Mouse (Mus musculus) cerebellum, postnatal 14 days (tissue): Measurements from ENCODE around the gene Hdac7.

Experiments used
- DNase-seq, 2 experiments: peaks; one replicate each; pipeline ENCODE4 v3.0.0; 2021; ENCODE audit warnings: mixed read lengths in 2 of 2

Hdac7 gene

GRCm38 (mm10) chr15:97766194-97766593 lies 78.1 kb downstream of the Hdac7 start:
- DNase-seq, result peak in 1 of 2 experiments; percentile 45

- DNase-seq, result no peak
Observed at GRCm38 (mm10) chr15:97765090-97765794, 79.1 kb downstream of the Hdac7 start.

DNA sequence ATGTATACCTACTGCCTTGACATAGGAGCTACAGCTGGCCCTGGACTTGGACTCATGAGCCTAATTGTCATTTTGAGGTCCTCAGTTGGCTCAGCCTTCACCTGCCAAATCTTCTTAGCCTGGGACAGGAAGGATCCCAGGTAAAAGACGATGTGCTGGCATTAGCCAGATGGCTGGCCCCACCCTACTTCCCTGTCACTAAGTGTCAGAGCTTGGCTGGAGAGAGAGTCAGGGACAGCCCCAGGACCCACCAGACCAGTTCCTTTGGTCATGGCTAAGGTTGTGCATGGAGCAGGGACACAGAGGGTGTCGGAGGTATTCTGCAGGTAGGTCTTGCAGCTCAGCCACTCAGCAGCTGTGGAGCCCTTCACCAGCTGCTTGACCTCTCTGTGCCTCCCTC lies 79.8 kb downstream of the Hdac7 start:
- DNase-seq, result no peak

DNA sequence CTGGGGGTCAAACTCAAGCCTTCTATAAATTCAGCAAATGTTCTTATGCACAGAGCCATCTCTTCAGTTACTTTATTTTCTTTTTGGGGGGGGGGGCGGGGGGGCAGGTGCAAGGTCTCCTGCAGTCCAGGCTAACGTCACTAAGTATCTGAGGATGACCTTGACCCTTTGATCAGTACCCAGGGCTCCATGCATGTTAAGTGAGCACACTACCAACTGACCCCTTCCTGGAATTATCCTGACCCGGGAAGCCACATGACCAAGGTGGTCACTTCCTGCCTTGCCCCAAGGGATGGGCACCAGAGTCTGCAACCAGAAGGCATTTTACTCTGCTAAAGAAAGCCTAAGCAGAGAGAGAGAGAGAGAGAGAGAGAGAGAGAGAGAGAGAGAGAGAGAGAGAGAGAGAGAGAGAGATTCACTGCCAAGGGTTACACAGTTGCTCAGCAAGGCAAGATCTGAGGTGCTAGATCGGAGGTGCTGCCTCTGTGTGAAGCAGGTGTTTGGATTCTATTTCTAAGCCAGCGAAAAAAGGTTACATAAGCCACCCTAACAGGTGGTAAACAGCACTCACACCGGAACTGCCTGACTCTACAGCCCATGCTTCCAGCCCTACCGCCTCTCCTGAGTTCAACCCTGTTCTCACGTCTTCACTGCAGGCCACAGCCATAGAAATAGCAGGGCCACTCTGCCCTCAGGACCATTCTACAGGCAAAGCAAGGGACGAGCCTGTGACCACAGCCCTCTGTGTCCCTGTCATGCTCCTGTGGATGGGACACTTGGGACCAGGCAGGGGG lies 80.8 kb downstream of the Hdac7 start:
- DNase-seq, result no peak

GRCm38 (mm10) chr15:97762733-97763132 lies 81.6 kb downstream of the Hdac7 start:
- DNase-seq, result no peak

DNA sequence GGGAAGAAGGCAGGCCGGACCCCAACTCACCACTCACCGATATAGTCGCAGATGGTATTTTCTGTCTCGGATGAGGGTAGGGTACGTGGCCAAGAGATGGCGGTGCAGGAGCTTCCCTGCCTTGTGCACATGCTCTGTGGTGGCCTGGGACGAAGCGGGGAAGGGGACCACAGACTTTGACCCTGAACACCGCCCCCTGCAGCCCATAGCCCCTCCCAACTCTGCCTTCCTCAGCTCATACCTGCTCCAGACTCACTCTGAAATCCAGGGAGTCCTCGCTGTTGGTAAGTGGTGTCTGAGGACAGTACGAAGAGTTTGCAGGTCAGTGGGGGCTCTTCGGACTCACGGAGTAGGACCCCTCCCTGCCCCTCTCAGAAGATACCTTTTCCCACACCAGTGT lies 82.9 kb downstream of the Hdac7 start:
- DNase-seq, result no peak

- DNase-seq, result no peak
Observed at GRCm38 (mm10) chr15:97760952-97761351, 83.3 kb downstream of the Hdac7 start.

- DNase-seq, result peak; percentile 89 to 90
Observed at GRCm38 (mm10) chr15:97760006-97760405, 84.3 kb downstream of the Hdac7 start.

DNA sequence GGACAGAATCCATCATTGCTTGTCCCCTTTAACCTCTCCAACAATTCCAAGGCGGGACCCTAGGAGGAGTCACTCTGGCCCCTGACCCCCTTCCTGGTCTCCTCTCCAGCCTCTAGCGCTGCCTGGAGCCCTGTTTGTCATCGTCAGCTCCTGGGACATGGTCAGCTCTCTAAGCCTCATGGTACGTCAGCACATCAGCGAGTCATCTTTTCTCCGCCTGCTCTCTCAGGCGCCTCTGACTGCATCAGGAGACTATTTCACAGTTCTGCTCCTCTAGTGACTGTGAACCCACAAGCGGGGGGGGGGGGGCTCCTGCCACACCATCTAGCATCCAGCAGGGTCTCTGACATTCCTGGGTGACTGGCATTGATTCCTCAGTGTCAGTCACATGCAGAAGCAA lies 88.9 kb downstream of the Hdac7 start:
- DNase-seq, result no peak

- no peak for DNase-seq
Observed at GRCm38 (mm10) chr15:97754476-97754875, 89.8 kb downstream of the Hdac7 start.

GRCm38 (mm10) chr15:97752491-97752890 lies 91.8 kb downstream of the Hdac7 start:
- DNase-seq, result no peak

- no peak for DNase-seq
Observed at GRCm38 (mm10) chr15:97751676-97752075, 92.6 kb downstream of the Hdac7 start.

GRCm38 (mm10) chr15:97750697-97751096 lies 93.6 kb downstream of the Hdac7 start:
- peak; percentile 79 to 89 for DNase-seq

- no peak for DNase-seq
Observed at GRCm38 (mm10) chr15:97749841-97750240, 94.5 kb downstream of the Hdac7 start.

DNA sequence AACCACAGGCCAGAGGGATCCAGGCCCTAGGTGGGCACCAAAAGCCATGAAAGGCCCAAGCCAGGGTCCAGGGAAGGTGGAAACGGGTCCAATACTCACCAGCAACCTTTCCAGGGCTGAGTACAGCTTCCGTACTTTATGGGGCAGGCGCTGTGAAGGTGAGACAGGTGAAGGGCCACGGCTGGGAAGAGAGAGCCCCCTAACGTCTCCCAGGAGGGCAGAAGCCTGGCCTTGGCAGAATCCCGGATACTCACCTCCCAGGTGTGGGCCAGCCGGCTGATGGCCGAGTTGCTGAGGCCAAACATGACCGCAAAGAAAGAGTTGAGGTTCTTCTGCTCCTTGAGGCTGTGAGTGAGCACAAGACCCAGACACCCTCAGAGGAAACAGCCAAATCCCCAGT lies 94.9 kb downstream of the Hdac7 start:
- no peak for DNase-seq

- DNase-seq, result no peak
Observed at GRCm38 (mm10) chr15:97748964-97749363, 95.3 kb downstream of the Hdac7 start.

GRCm38 (mm10) chr15:97748309-97748708 lies 96.0 kb downstream of the Hdac7 start:
- DNase-seq, result no peak

DNA sequence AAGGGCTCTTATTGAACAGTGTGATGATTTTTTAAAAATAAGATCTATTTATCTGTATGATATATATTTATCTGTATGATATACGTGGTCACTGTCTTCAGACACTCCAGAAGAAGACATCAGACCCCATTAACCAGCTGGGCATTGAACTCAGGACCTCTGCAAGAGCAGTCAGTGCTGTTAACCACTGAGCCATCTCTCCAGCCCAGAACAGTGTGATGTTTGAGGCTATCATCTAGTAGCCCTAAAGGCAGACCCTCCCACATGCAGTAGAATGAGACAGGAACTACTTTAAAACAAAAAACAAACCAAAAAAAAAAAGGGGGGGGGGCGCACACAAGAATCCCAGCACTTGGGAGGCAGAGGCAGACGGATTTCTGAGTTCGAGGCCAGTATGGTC lies 96.8 kb downstream of the Hdac7 start:
- DNase-seq, result no peak

- DNase-seq, result no peak
Observed at GRCm38 (mm10) chr15:97746748-97747147, 97.6 kb downstream of the Hdac7 start.

- DNase-seq, result no peak
Observed at GRCm38 (mm10) chr15:97746278-97746677, 98.0 kb downstream of the Hdac7 start.

GRCm38 (mm10) chr15:97745331-97745730 lies 99.0 kb downstream of the Hdac7 start:
- DNase-seq, result no peak

DNA sequence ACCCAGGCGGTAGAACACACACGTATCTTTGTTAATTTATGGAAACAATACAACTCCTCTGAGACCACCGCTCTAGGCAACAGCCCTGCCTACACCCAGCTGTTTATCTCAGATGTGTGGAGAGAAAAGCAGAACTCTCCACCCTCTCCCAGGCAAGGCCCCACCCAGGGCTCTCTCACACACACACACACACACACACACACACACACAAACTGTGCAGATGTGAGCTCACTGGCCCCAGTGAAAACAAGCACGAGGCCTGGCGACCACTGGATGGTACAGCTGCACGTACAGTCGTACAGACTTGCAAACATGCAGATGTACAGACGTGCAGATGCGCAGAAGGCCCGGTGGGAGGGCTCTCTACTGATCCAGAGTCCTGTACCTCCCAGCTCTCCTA lies 99.4 kb downstream of the Hdac7 start:
- DNase-seq, result no peak

- no peak for DNase-seq
Observed at GRCm38 (mm10) chr15:97743961-97744525, 100.3 kb downstream of the Hdac7 start.

- no peak for DNase-seq
Observed at GRCm38 (mm10) chr15:97743210-97743609, 101.1 kb downstream of the Hdac7 start.
